Mouse (Mus musculus) heart, postnatal 14 days (tissue): ENCODE data around the gene Gm28102. TPM values are rescaled to one million over a fixed set of nuclear protein-coding genes. Genes with fewer than 3 reads are reported as not detected.
"Not testable (repeated sequence)": the region's sequence is repeated elsewhere in the genome, so short reads cannot be mapped to it uniquely, and the experiment has no call there.

ENCODE experiments used
- DNase-seq, 2 experiments: peaks; one replicate each; pipeline ENCODE4 v3.0.0; 2021 to 2022
- intact Hi-C: fragments of 180-260 bp; cut with DNase I; formaldehyde crosslinking; loops from one replicate; pipeline ENCODE4 v1.15.1; 2025
- long read RNA-seq, 2 experiments: library from polyadenylated mRNA; stranded (forward); transcript quantifications; one replicate each; pipeline ENCODE4 v2.0.0; 2021
- total RNA-seq, 2 experiments: library from RNA; stranded (reverse); gene quantifications; 2 replicates each; pipeline ENCODE4 v1.2.3; 2021

Gene Gm28102
- total RNA-seq = not detected
- long read RNA-seq, experiment 1 = 0 reads
- long read RNA-seq, experiment 2 = 0 reads

GRCm38 (mm10) chrY:88053015-88053414 is at the start of gene Gm28102:
Gene Gm28102, plus strand, starts transcription at chrY:88053315.
- intact Hi-C loops, DNase-seq: not testable (repeated sequence)
